Comparison of ENCODE assay signal across 28 mouse cellular contexts in genomic region chr9:41741500-41741899, GRCm38 (mm10).
DNase-seq lines count a peak whose midpoint lies in the region; ATAC-seq and TF ChIP-seq lines count a peak whose summit lies in the region.
"Had no signal": no experiment of that assay in that cellular context is flagged by ENCODE, and none has a peak within 500 bp of the region (broad histone marks: within the 10 kb centered on the region; RNA-seq: fewer than 3 reads in every experiment).

No protein-coding gene starts in this region.

- H3K4me1 ChIP-seq in forebrain, embryonic 14.5 days (ENCODE audit: control insufficient read depth, insufficient read depth, low read length), result peaks cover 11% of the 10 kb centered on the region
- peaks cover 15% of the 10 kb centered on the region for H3K4me1 ChIP-seq in forebrain, embryonic 12.5 days
- H3K4me1 ChIP-seq in limb, embryonic 14.5 days (ENCODE audit: control insufficient read depth, insufficient read depth, low read length), result peaks cover 5% of the 10 kb centered on the region
- peaks cover 14% of the 10 kb centered on the region for H3K4me1 ChIP-seq in limb, embryonic 10.5 days
- H3K4me1 ChIP-seq in stomach, embryonic 15.5 days, result peaks cover 3% of the 10 kb centered on the region; the same call in 1 of the 2 replicates
- H3K4me1 ChIP-seq: liver, embryonic 12.5 days had no signal

- H3K4me3 ChIP-seq in forebrain, embryonic 14.5 days (ENCODE audit: low read depth, low read length), result no peak overlapping the region
- no peak overlapping the region for H3K4me3 ChIP-seq in forebrain, embryonic 12.5 days (replicated peaks)
- H3K4me3 ChIP-seq in limb, embryonic 14.5 days (replicated peaks; ENCODE audit: low read length), result no peak overlapping the region
- H3K4me3 ChIP-seq in limb, embryonic 10.5 days, result no peak overlapping the region
- no peak overlapping the region for H3K4me3 ChIP-seq in stomach, embryonic 15.5 days (replicated peaks)
- H3K4me3 ChIP-seq: heart, adult 2 months; heart, embryonic 13.5 days; hindbrain, embryonic 12.5 days; liver, embryonic 12.5 days; midbrain, embryonic 12.5 days had no signal

- H3K27ac ChIP-seq in forebrain, embryonic 14.5 days (ENCODE audit: low read depth, low read length), result no peak overlapping the region; the same call in 1 of the 2 replicates
- H3K27ac ChIP-seq in forebrain, embryonic 12.5 days, result no peak overlapping the region
- no peak overlapping the region for H3K27ac ChIP-seq in limb, embryonic 14.5 days (replicated peaks; ENCODE audit: low read depth, low read length)
- no peak overlapping the region for H3K27ac ChIP-seq in limb, embryonic 10.5 days
- H3K27ac ChIP-seq in stomach, embryonic 15.5 days, result peak overlapping the region; percentile 51; the same call in 1 of the 2 replicates
- H3K27ac ChIP-seq: heart, adult 2 months; heart, embryonic 13.5 days; hindbrain, embryonic 12.5 days; liver, embryonic 12.5 days; midbrain, embryonic 12.5 days had no signal

- no peak overlapping the region for H3K4me2 ChIP-seq in forebrain, embryonic 14.5 days (ENCODE audit: low read length)
- no peak overlapping the region for H3K4me2 ChIP-seq in forebrain, embryonic 12.5 days
- no peak overlapping the region for H3K4me2 ChIP-seq in limb, embryonic 14.5 days (replicated peaks; ENCODE audit: low read depth, low read length, severe bottlenecking)
- H3K4me2 ChIP-seq in stomach, embryonic 15.5 days, result no peak overlapping the region
- H3K4me2 ChIP-seq: heart, embryonic 13.5 days; hindbrain, embryonic 12.5 days; liver, embryonic 12.5 days; midbrain, embryonic 12.5 days had no signal

- no peak for ATAC-seq in forebrain, embryonic 14.5 days
- ATAC-seq in forebrain, embryonic 12.5 days (ENCODE audit: low FRiP score), result no peak
- ATAC-seq in limb, embryonic 14.5 days (ENCODE audit: low FRiP score, low read depth), result no peak
- peak; percentile 22; the same call in 1 of the 2 replicates for ATAC-seq in stomach, embryonic 15.5 days (ENCODE audit: insufficient read depth, low FRiP score, low read depth)
- ATAC-seq: inflammation-experienced regulatory T-cells, adult 6 months; liver, embryonic 12.5 days; Patski had no signal

- TF ChIP-seq POLR2A in limb, embryonic 14.5 days (IDR thresholded peaks at IDR 0.05; ENCODE audit: borderline replicate concordance, extremely low read depth, insufficient read depth, insufficient read length), result no peak

- no peaks in the 10 kb centered on the region for H3K27me3 ChIP-seq in forebrain, embryonic 14.5 days (replicated peaks; ENCODE audit: control insufficient read depth, insufficient read depth, low read length)
- no peaks in the 10 kb centered on the region for H3K27me3 ChIP-seq in forebrain, embryonic 12.5 days
- H3K27me3 ChIP-seq in limb, embryonic 14.5 days (ENCODE audit: control insufficient read depth, insufficient read depth, low read length), result no peaks in the 10 kb centered on the region
- H3K27me3 ChIP-seq in limb, embryonic 10.5 days (ENCODE audit: low read depth, poor library complexity, severe bottlenecking), result no peaks in the 10 kb centered on the region
- H3K27me3 ChIP-seq in stomach, embryonic 15.5 days (replicated peaks), result no peaks in the 10 kb centered on the region
- H3K27me3 ChIP-seq: heart, embryonic 13.5 days; hindbrain, embryonic 12.5 days; midbrain, embryonic 12.5 days; Patski had no signal

- peak; percentile 57 for DNase-seq in forebrain, embryonic 14.5 days (ENCODE audit: low spot score)
- DNase-seq in limb, embryonic 14.5 days (ENCODE audit: low spot score), result peak; percentile 29
- no peak for DNase-seq in limb, embryonic 10.5 days (ENCODE audit: low spot score)
- peak; percentile 46 for DNase-seq in adrenal gland, postnatal 14 days
- DNase-seq in right cerebral cortex, postnatal 10 days (ENCODE audit: low spot score in 2 of 2), result no peak
- no peak for DNase-seq in right cerebral cortex, postnatal 25 days
- DNase-seq: cerebellum, adult 18-20 months; cerebellum, postnatal 25 days; embryo, embryonic 11 days; gastrocnemius, postnatal 36 days; heart, adult 2 months; heart, postnatal 14 days; kidney, adult 9 months; kidney, postnatal 14 days; lung, adult 18-20 months; lung, postnatal 14 days; right cerebral cortex, postnatal 14 days; spleen, adult 18-20 months; thymus, adult 2 months; thymus, postnatal 4 days had no signal

- WGBS in forebrain, embryonic 14.5 days, result 66% methylated on average over 5 of the region's 5 CpGs
- 89% methylated on average over 5 of the region's 5 CpGs for WGBS in forebrain, embryonic 12.5 days
- whole genome bisulfite sequencing in limb, embryonic 14.5 days, result 61% methylated on average over 5 of the region's 5 CpGs
- WGBS in limb, embryonic 10.5 days, result 91% methylated on average over 5 of the region's 5 CpGs
- 42% methylated on average over 5 of the region's 5 CpGs for WGBS in stomach, embryonic 15.5 days

- no peak overlapping the region for H3K9ac ChIP-seq in forebrain, embryonic 14.5 days (ENCODE audit: low read length)
- no peak overlapping the region for H3K9ac ChIP-seq in forebrain, embryonic 12.5 days
- no peak overlapping the region for H3K9ac ChIP-seq in limb, embryonic 14.5 days (ENCODE audit: low read depth, low read length, severe bottlenecking)
- no peak overlapping the region for H3K9ac ChIP-seq in stomach, embryonic 15.5 days
- H3K9ac ChIP-seq: heart, embryonic 13.5 days; hindbrain, embryonic 12.5 days; liver, embryonic 12.5 days; midbrain, embryonic 12.5 days had no signal

- no peaks in the 10 kb centered on the region for H3K9me3 ChIP-seq in forebrain, embryonic 14.5 days (replicated peaks; ENCODE audit: control insufficient read depth, low read length)
- H3K9me3 ChIP-seq in forebrain, embryonic 12.5 days, result no peaks in the 10 kb centered on the region
- no peaks in the 10 kb centered on the region for H3K9me3 ChIP-seq in limb, embryonic 14.5 days (ENCODE audit: control insufficient read depth, low read length)
- H3K9me3 ChIP-seq in limb, embryonic 10.5 days (replicated peaks), result no peaks in the 10 kb centered on the region
- no peaks in the 10 kb centered on the region for H3K9me3 ChIP-seq in stomach, embryonic 15.5 days
- H3K9me3 ChIP-seq: heart, embryonic 13.5 days; hindbrain, embryonic 12.5 days; liver, embryonic 12.5 days; midbrain, embryonic 12.5 days had no signal

- H3K36me3 ChIP-seq in forebrain, embryonic 14.5 days (ENCODE audit: control insufficient read depth, insufficient read depth, low read length), result no peaks in the 10 kb centered on the region
- H3K36me3 ChIP-seq in forebrain, embryonic 12.5 days (replicated peaks), result no peaks in the 10 kb centered on the region
- no peaks in the 10 kb centered on the region for H3K36me3 ChIP-seq in limb, embryonic 14.5 days (ENCODE audit: control insufficient read depth, insufficient read depth, low read length)
- H3K36me3 ChIP-seq in limb, embryonic 10.5 days, result no peaks in the 10 kb centered on the region
- H3K36me3 ChIP-seq in stomach, embryonic 15.5 days, result no peaks in the 10 kb centered on the region
- H3K36me3 ChIP-seq: heart, embryonic 13.5 days; hindbrain, embryonic 12.5 days; liver, embryonic 12.5 days; midbrain, embryonic 12.5 days had no signal

Comparison
In these comparisons a context has a peak if more than half of its experiments do, and no peak if none do; other contexts are left out.
1. DNase-seq: peak in forebrain, embryonic 14.5 days (single experiment), limb, embryonic 14.5 days (single experiment) and adrenal gland, postnatal 14 days (single experiment); none in limb, embryonic 10.5 days (single experiment), right cerebral cortex, postnatal 10 days (0 of 2) and right cerebral cortex, postnatal 25 days (single experiment).